Mouse (Mus musculus): ENCODE measurements around the gene Cd207. TPM values are rescaled to one million over a fixed set of nuclear protein-coding genes. Genes with fewer than 3 reads are reported as not detected.

The Cd207 gene
- polyA plus RNA-seq, 1 experiment from 2014 or later = 1.3 TPM

- ATAC-seq (no peak), DNase-seq (no peak)
- 8% methylated on average over 12 of the region's 12 CpGs for WGBS (ENCODE audit: insufficient replicate concordance)
- Histone ChIP-seq H3K4me2 (ENCODE audit: low read depth, low read length) (no peak overlapping the region), H3K4me3 (ENCODE audit: low read depth, low read length) (no peak overlapping the region), H3K27me3 (ENCODE audit: insufficient read depth, low read length) (peaks cover 98% of the 10 kb centered on the region), H3K9ac (replicated peaks) (no peak overlapping the region), H3K36me3 (replicated peaks; ENCODE audit: insufficient read depth, low read length) (no peaks in the 10 kb centered on the region), H3K4me1 (ENCODE audit: insufficient read depth) (peaks cover 14% of the 10 kb centered on the region), H3K27ac (ENCODE audit: low read depth) (no peak overlapping the region), H3K9me3 (ENCODE audit: low read length) (no peaks in the 10 kb centered on the region)
- no peak for TF ChIP-seq CTCF (IDR thresholded peaks at IDR 0.05; ENCODE audit: low read depth)
- no peak for TF ChIP-seq EP300 (IDR thresholded peaks at IDR 0.05; ENCODE audit: low read depth)
Observed at GRCm38 (mm10) chr6:83713271-83714136, 35.8 kb upstream of the Cd207 start.

GRCm38 (mm10) chr6:83711725-83712475 lies 34.2 kb upstream of the Cd207 start:
- no peak for TF ChIP-seq EP300 (IDR thresholded peaks at IDR 0.05; ENCODE audit: low read depth)
- no peak for TF ChIP-seq CTCF (IDR thresholded peaks at IDR 0.05; ENCODE audit: low read depth)
- ATAC-seq (no peak), DNase-seq (no peak)
- Histone ChIP-seq H3K4me2 (ENCODE audit: low read depth, low read length) (no peak overlapping the region), H3K9ac (replicated peaks) (no peak overlapping the region), H3K4me3 (ENCODE audit: low read depth, low read length) (no peak overlapping the region; the same call in 1 of the 2 replicates), H3K36me3 (replicated peaks; ENCODE audit: insufficient read depth, low read length) (no peaks in the 10 kb centered on the region), H3K27me3 (ENCODE audit: insufficient read depth, low read length) (peaks cover 98% of the 10 kb centered on the region), H3K4me1 (ENCODE audit: insufficient read depth) (peaks cover 14% of the 10 kb centered on the region), H3K27ac (ENCODE audit: low read depth) (no peak overlapping the region), H3K9me3 (ENCODE audit: low read length) (no peaks in the 10 kb centered on the region)
- WGBS (ENCODE audit: insufficient replicate concordance) = 8% methylated on average over 41 of the region's 45 CpGs

GRCm38 (mm10) chr6:83711067-83711675 lies 33.5 kb upstream of the Cd207 start, which contains the start of gene Vax2:
Gene Vax2 (plus strand): TSS chr6:83711264.
- ATAC-seq = peak; percentile 73
- Histone ChIP-seq H3K9me3 (ENCODE audit: low read length) (no peaks in the 10 kb centered on the region), H3K4me3 (ENCODE audit: low read depth, low read length) (peak within 1 kb of the TSS; percentile 38), H3K4me2 (ENCODE audit: low read depth, low read length) (peak within 1 kb of the TSS; percentile 66), H3K9ac (replicated peaks) (0 out of 2 replicates have a peak within 1 kb of the TSS, but pooled peaks have one; percentile 21), H3K36me3 (replicated peaks; ENCODE audit: insufficient read depth, low read length) (no peaks in the 10 kb centered on the region), H3K27ac (ENCODE audit: low read depth) (no peak within 1 kb of the TSS), H3K27me3 (ENCODE audit: insufficient read depth, low read length) (peaks cover 98% of the 10 kb centered on the region), H3K4me1 (ENCODE audit: insufficient read depth) (peaks cover 14% of the 10 kb centered on the region)
- WGBS (ENCODE audit: insufficient replicate concordance) = under 1% methylated on average over 41 of the region's 46 CpGs
- TF ChIP-seq EP300 (IDR thresholded peaks at IDR 0.05; ENCODE audit: low read depth) = no peak
- TF ChIP-seq CTCF (IDR thresholded peaks at IDR 0.05; ENCODE audit: low read depth) = no peak
- peak; percentile 78 for DNase-seq

GRCm38 (mm10) chr6:83710361-83711066 lies 32.9 kb upstream of the Cd207 start:
- Histone ChIP-seq H3K4me3 (ENCODE audit: low read depth, low read length) (peak overlapping the region; percentile 38), H3K9ac (replicated peaks) (no peak overlapping the region), H3K4me1 (ENCODE audit: insufficient read depth) (peaks cover 13% of the 10 kb centered on the region), H3K36me3 (replicated peaks; ENCODE audit: insufficient read depth, low read length) (no peaks in the 10 kb centered on the region), H3K27me3 (ENCODE audit: insufficient read depth, low read length) (peaks cover 98% of the 10 kb centered on the region), H3K27ac (ENCODE audit: low read depth) (no peak overlapping the region), H3K4me2 (ENCODE audit: low read depth, low read length) (peak overlapping the region; percentile 66), H3K9me3 (ENCODE audit: low read length) (no peaks in the 10 kb centered on the region)
- ATAC-seq (peak; percentile 27; the same call in 1 of the 2 replicates), DNase-seq (no peak)
- TF ChIP-seq CTCF (IDR thresholded peaks at IDR 0.05; ENCODE audit: low read depth) = no peak
- no peak for TF ChIP-seq EP300 (IDR thresholded peaks at IDR 0.05; ENCODE audit: low read depth)
- under 1% methylated on average over 32 of the region's 32 CpGs for WGBS (ENCODE audit: insufficient replicate concordance)

- no peak for DNase-seq
Observed at GRCm38 (mm10) chr6:83707738-83708510, 30.3 kb upstream of the Cd207 start.

More at GRCm38 (mm10) chr6:83707738-83708510, 30.3 kb upstream of the Cd207 start:
- peaks cover 98% of the 10 kb centered on the region for H3K27me3 ChIP-seq (ENCODE audit: insufficient read depth, low read length)
- H3K36me3 ChIP-seq (replicated peaks; ENCODE audit: insufficient read depth, low read length) = no peaks in the 10 kb centered on the region
- TF ChIP-seq EP300 (IDR thresholded peaks at IDR 0.05; ENCODE audit: low read depth) (no peak), CTCF (IDR thresholded peaks at IDR 0.05; ENCODE audit: low read depth) (no peak)
- no peak for ATAC-seq
- no peak overlapping the region for H3K4me2 ChIP-seq (ENCODE audit: low read depth, low read length)
- H3K9ac ChIP-seq (replicated peaks) = no peak overlapping the region
- no peak overlapping the region for H3K27ac ChIP-seq (ENCODE audit: low read depth)
- no peaks in the 10 kb centered on the region for H3K9me3 ChIP-seq (ENCODE audit: low read length)
- peaks cover 9% of the 10 kb centered on the region for H3K4me1 ChIP-seq (ENCODE audit: insufficient read depth)
- WGBS (ENCODE audit: insufficient replicate concordance) = 13% methylated on average over 6 of the region's 6 CpGs
- no peak overlapping the region for H3K4me3 ChIP-seq (ENCODE audit: low read depth, low read length)

Data from liver, postnatal 0 days (tissue).